Mouse (Mus musculus) CD8-positive naive resting alpha-beta T cell, adult 2 months (primary cell): Measurements from ENCODE around the gene Tsc22d4.
A peak's percentile ranks its signal among the peaks of the same experiment; 100 is the strongest.

Experiments
- DNase-seq, 2 experiments: peaks; one replicate each; pipeline ENCODE4 v3.0.0; 2022; ENCODE audit warnings: low read depth in 2 of 2, low spot score in 2 of 2

Gene Tsc22d4

GRCm38 (mm10) chr5:137745214-137746171 lies at the start of gene Tsc22d4:
Tsc22d4 (plus strand) TSS chr5:137745730.
- peak; percentile 88 for DNase-seq

GRCm38 (mm10) chr5:137695930-137696329 lies 49.6 kb upstream of the Tsc22d4 start:
- no peak for DNase-seq

GRCm38 (mm10) chr5:137699080-137699479 lies 46.5 kb upstream of the Tsc22d4 start:
- no peak for DNase-seq

- DNase-seq: no peak
Measured at GRCm38 (mm10) chr5:137699850-137700249, 45.7 kb upstream of the Tsc22d4 start.

- no peak for DNase-seq
Measured at GRCm38 (mm10) chr5:137705242-137705641, 40.3 kb upstream of the Tsc22d4 start.

GRCm38 (mm10) chr5:137706913-137707633 lies 38.5 kb upstream of the Tsc22d4 start:
- peak; percentile 73 to 84 for DNase-seq

GRCm38 (mm10) chr5:137713454-137713853 lies 32.1 kb upstream of the Tsc22d4 start:
- no peak for DNase-seq

- DNase-seq: no peak
Measured at GRCm38 (mm10) chr5:137715685-137716084, 29.8 kb upstream of the Tsc22d4 start.

GRCm38 (mm10) chr5:137718020-137718790 lies 27.3 kb upstream of the Tsc22d4 start:
- no peak for DNase-seq

GRCm38 (mm10) chr5:137719088-137719487 lies 26.4 kb upstream of the Tsc22d4 start:
- DNase-seq: no peak

- DNase-seq: peak in 1 of 2 experiments; percentile 23
Measured at GRCm38 (mm10) chr5:137720558-137721164, 24.9 kb upstream of the Tsc22d4 start.

- DNase-seq: no peak
Measured at GRCm38 (mm10) chr5:137723840-137724239, 21.7 kb upstream of the Tsc22d4 start.

GRCm38 (mm10) chr5:137726767-137727166 lies 18.8 kb upstream of the Tsc22d4 start:
- DNase-seq: no peak

- DNase-seq: no peak
Measured at GRCm38 (mm10) chr5:137733638-137734288, 11.8 kb upstream of the Tsc22d4 start.

GRCm38 (mm10) chr5:137734289-137735061 lies 11.1 kb upstream of the Tsc22d4 start:
- DNase-seq: no peak

GRCm38 (mm10) chr5:137737400-137737940 lies 8.1 kb upstream of the Tsc22d4 start:
- no peak for DNase-seq

- DNase-seq: no peak
Measured at GRCm38 (mm10) chr5:137738516-137738915, 7.0 kb upstream of the Tsc22d4 start.

- no peak for DNase-seq
Measured at GRCm38 (mm10) chr5:137739471-137739870, 6.1 kb upstream of the Tsc22d4 start.

- no peak for DNase-seq
Measured at GRCm38 (mm10) chr5:137740506-137740905, 5.0 kb upstream of the Tsc22d4 start.
